Mouse (Mus musculus): Measurements from ENCODE around the gene Rbms3.

Gene Rbms3

DNA sequence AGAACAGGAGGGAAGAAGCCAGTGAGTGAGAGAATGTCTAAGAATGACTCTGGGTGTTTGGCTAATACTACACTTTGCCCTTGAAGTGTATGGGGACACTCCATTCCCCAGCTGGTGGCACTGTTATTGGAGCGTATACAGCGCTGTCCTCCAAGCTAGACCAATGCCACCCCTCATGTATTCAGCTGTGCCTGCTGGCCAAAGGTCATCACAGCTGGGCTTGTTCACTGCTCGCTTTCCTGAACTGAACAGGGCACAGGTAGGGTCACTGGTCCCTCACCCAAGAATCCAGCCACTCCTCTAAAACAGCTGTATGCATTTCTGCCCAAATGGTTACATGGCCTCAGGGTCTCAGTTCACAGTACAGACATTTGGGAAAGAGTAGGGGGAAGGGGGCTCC lies 253.9 kb downstream of the Rbms3 start:
- no peak for DNase-seq (ENCODE audit: low spot score in 2 of 2)

DNA sequence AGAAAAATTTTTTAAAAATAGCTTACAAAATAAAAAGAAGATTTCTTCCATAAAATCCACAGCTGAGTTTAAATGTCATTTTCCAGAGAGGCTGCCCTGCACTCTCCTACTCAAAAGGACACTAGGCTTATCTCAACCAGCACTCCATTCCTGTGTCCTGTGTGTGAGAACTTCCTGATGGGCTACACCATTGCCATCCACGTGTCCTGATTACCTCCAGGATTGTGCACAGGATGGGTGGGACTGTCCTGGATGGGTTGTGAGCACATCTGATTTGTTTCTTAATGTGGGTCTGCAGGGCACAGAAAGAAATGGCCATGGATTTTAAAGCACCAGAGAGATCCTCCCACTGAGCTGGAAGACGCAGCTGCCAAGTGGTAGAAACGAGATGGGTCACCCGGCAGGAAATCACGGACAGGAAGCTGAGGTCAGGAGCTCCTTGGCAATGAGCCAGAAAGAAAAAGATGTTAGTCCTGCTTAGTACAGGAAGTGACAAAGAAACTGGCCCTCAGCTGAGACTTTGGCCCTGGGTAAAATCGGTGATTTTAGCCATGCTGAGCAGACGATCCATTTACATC lies 256.5 kb downstream of the Rbms3 start:
- no peak for DNase-seq (ENCODE audit: low spot score in 2 of 2)

DNA sequence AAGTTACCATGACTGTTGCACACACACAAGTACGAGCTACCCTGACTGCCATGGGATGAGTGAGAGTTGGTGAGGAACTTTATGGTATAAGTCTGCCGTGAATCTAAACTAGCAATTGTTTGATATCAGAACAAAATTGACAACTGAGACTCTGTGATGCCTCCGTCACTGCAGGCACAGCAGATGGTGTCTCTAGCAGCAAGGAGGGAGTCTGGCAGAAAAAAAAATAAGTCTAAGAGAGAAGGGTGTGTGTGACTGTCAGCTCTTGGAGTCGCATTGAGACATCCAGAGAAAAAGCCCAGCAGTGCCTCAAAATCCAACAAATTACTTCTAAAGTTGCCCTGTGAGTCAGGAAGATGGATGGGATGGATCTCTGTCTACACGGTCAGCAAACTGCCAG lies 257.7 kb downstream of the Rbms3 start:
- DNase-seq (ENCODE audit: low spot score in 2 of 2): no peak

DNA sequence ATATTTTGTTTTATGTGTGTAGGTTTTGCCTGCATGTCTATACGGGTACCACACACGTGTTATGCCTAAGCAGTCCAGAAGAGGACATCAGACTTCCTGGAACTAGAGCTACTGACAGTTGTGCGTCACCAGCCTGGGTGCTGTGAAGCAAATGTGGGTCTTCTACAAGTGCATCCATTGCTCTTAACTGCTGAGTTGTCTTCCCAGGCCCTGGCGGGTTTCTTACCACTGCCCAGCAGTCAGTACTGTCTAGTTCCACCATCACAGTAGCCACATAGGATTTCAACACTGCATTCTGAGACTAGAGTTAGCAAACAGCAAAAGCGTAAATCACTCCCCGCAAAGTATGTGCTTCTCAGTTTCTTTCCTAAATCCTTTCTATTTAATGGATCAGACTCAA lies 259.6 kb downstream of the Rbms3 start:
- DNase-seq (ENCODE audit: low spot score in 2 of 2): no peak

DNA sequence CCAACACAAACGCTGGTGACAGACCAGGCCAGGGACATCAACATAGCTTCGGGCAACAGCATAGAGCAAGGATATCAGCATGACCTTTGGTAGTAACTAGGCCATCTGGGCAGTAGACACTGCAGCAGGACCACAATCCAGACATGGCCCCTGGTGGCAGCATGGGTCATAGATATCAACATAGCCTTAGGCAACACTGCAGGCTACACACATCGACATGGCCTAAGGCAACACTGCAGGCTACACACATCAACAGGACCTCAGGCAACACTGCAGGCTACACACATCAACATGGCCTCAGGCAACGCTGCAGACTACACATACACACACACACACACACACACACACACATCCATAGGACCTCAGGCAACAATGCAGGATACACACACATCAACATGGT lies 261.7 kb downstream of the Rbms3 start:
- no peak for DNase-seq (ENCODE audit: low spot score in 2 of 2)

DNA sequence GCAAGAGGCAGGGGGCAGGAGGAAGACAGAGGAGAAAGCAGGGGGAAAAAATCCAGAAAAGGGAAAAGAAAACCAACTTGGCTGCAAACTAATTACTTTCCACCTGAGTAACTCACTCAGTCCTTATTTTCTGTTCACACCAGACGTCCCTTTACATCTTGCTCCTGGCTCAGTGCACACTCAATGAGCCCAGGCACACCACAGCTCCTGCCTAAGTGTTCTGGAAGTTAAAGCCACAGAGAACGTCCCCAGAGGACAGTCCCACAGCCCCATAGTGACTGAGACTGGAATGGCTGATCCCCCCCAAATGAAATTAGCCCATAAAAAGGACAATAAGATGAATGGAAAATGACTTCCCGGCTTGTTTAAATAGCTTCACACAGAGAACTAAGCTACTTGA lies 265.1 kb downstream of the Rbms3 start:
- DNase-seq (ENCODE audit: low spot score in 2 of 2): no peak

DNA sequence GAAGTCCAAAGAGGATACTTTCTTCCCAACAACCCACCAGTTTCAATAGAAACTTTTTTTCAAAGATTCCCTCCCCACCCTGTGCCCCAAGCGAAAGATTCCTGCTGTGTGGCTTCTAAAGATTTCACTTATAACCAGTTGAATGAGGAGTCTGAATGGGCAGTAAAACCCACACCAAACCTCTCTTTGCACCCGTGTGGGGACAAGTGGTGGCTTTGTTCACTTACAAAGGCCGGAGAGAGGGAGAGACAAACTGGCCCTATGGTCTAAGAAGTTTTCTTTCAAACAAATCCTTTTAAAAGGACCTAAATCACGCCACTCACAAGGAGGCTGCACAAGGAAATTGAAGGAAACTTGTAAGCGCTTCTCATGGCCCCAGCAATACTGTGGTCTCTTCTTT lies 268.3 kb downstream of the Rbms3 start:
- DNase-seq (ENCODE audit: low spot score in 2 of 2): no peak

DNA sequence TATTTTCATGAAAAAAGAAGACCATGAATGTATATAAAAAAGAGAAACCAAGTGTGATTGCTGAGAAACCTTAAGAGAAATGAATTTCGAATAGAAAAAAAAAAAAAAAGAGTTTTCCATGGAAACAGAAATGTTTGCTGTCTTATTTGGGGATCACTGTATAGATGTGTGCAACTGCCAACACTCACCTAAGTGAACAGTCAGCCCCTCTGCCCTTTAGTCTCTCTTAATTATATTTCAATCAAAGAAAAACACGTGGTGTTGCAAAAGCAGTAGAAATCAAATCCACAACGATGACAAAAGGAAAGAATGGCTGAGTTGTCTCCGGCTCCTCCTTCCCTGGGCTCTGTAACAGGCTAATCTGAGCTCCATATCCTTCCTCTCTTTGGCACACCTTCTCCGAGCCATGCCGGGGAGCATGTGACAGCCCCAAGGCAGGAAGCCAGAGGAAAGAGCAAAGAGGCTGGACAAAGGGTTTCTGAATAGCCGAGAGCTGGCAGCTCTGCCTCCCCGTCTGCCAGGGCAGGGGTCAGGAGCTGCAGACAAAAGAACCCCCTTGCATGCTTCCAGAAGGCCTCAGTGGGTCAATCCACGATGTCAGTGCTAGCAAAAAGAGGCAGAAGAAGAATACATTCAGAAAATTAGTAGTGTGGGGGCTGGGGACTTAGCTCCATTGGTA lies 272.8 kb downstream of the Rbms3 start:
- DNase-seq (ENCODE audit: low spot score in 2 of 2): peak; percentile 47 to 56

DNA sequence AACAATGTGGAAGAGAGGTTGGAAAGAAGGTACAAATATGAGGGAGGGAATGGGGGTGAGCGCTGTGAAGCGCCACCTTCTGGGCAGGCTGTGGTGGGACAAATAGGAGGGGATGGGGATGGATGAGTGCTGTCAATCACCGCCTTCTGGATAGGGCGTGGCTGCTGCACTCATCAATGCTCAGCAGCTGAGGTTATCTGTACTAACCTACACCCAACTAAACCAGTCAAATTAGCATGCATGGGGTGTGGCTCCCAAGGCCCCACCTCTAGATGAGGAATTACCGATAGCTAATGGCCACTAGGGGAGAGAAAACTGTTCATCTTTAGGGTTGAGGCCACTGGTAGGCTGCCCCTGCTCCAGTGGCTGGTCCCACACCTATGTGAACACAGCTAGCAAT lies 274.2 kb downstream of the Rbms3 start:
- DNase-seq (ENCODE audit: low spot score in 2 of 2): no peak

DNA sequence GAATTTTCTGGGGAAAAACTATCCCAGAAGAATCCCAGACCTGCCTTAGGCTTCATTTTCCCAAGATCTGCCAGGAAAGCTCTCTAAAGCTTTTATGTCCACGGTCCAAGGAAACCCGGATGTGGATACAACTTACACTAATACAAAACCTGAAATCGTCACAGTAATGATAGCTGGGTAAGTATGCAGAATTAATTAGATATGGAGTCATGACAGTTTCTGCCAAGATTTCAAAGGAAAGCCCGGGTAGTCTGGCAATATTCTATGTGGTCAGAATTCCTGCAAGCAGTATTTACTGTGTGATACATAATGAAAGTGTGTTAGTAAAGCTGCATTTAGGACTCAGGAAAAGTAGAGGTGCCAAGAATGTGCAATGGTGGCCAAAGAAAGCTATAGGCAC lies 287.4 kb downstream of the Rbms3 start:
- no peak for DNase-seq (ENCODE audit: low spot score in 2 of 2)

DNA sequence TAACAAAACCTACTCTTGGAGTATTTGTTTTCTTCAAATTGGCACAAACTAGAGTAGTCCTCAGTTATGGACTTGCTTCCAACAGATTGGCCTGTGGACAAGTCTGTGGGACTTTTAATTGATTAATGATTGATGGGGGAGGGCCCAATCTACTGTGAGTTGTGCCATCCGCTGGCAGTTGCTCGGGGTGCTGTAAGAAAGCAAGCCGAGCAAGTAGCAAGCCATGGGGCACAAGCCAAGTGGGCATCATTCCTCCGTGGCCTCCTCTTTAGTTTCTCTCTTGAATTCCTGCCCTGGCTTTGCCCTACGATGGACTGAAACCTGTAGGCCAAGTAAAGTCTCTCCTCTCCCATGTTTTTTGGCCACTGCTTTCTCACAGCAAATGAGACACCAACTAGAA lies 299.0 kb downstream of the Rbms3 start:
- DNase-seq (ENCODE audit: low spot score in 2 of 2): no peak

DNA sequence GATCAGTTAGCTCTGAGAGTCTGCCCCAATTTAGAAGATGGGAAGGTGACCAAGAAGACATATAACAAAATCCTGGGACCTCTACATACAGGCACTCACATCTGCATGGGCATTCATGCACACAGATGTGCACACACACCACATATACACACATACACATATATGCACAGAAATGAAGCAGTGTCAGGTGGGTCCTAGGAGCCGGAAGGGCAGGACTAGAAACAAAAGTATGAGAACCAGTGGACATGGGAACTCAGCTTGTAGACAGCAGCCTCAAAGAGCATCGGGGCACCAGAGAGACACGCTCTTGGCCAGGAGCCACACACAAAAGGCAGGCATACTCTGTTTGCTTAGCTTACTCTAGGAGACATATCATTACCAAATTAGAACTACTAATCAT lies 310.4 kb downstream of the Rbms3 start:
- DNase-seq (ENCODE audit: low spot score in 2 of 2): no peak

DNA sequence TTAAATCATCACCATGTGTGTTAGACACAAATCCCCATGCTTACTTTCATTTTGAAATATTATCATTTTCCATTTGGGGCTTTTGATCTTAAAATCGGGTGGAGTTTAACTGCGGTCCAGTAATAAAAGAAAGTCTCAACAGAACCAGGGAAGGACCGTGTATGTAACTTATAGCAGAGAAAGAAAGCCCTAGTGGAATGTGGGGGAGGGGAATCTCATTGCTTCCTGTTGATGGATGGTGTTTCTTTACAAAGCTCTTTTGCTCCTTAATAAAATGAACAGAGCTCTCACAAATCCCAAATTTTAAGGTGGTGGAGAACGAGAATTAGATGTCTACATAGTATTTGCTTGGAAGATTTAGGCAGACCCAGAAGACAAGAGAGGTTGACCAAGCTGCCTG lies 311.3 kb downstream of the Rbms3 start:
- no peak for DNase-seq (ENCODE audit: low spot score in 2 of 2)

DNA sequence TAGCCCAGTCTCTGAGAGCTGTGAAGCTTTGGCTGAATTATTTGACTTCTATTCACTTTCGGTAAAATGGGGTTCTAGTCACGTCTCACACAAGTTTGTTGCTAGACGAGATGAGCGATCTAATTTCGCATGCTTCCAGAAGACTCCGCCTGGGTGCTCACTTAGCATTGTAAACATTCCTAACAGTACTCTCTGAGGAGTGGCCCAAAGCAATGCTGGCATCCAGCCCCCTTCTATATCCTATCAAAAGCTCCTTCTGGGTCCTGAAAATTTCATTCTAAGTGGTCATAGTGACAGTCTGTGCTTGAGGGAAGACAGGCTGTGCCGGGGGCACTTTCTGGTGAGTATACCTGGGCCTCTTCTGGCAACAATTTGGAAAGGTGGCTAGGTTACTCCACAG lies 312.5 kb downstream of the Rbms3 start:
- no peak for DNase-seq (ENCODE audit: low spot score in 2 of 2)

DNA sequence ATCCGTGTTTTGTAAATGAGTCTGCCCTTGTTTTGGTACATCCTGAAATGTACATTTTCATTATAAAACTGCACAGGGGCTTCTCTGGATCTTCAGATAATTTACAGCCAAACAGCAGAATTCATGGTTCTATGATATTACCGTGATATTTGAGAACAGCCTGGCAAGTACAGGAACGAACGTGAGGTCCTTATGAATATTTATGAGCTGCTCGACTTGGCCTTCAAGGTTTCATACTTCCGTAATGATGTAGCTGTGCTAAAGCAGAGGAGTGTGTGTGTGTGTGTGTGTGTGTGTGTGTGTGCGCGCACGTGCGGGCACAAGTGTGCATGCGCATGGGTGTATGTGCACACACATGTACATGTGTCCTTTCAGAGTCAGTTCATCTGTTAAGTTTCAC lies 316.1 kb downstream of the Rbms3 start:
- DNase-seq (ENCODE audit: low spot score in 2 of 2): no peak

DNA sequence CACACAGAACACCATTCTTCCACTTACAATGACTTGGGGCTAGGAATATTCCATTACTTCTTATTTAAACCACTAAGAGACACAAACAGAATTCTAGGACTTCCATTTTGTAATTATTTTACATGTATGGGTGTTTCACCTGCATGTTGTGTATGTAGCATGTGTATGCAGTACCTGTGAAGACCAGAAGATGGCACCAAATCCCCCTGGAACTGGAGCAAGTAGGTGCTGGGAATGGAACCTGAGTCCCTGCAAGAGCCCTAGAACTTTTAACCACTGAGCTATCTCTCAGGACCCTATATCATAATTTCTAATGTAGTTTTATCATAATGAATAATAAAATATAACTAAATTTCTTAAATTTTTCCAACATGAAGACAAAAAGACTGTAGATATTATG lies 319.9 kb downstream of the Rbms3 start:
- no peak for DNase-seq (ENCODE audit: low spot score in 2 of 2)

DNA sequence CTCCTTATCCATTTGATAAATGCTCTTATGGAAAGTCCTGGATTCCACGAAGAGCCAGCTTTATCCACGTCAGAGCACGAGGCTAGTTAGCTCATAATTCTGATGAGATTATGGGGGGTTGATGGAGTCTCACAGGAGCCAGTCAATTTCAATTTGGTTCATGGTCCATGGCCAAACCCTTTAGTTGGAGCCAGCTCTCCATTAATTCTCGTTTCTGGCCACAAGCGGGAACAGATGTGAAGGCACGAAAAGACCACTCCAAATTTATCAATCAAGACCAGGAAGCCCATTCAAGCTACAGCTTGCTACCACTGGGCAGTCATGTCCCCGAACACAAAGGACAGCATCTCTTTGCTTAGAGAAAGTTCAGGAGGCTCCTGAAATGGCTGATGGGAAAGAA lies 330.7 kb downstream of the Rbms3 start:
- no peak for DNase-seq (ENCODE audit: low spot score in 2 of 2)

DNA sequence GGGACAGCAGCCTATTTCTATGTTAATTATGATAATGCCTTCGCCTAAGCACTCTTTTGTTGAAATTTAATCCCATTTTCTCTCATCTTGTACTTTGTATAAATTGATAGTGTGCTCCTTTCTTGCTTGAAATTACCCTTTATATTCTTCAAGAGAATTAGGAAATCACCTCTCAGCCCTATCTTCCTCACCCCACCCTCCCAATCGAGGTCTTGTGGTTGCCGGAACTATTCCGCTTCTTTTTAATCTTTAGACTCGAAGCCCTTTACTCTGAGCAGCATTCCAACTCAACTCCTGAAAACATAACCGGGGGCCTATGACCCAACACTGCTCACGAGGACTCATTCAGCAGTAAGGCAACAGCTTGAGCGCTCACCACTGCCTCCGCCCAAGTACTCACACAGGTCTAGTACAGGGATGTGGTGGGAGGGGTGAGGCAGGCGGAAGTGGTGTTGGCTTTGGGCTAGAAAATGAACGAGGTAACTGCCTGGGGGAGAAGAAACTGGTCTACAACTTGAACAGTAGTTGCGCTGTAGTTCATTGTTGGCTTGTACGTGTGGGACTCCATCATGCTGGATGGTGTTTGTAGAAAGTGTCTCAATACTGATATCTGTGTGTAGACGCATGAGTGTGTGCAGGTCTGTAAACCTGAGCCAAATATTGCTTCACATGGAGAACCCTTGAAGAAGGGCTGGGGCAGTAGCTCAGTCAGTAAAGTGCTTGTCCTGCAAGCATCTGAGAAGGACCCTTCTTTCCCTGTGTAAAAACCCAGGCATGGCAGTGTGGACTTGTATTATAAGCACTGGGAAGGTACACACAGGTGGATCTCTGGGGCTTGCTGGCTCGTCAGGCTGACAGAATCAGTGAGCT lies 331.8 kb downstream of the Rbms3 start:
- DNase-seq (ENCODE audit: low spot score in 2 of 2): no peak

DNA sequence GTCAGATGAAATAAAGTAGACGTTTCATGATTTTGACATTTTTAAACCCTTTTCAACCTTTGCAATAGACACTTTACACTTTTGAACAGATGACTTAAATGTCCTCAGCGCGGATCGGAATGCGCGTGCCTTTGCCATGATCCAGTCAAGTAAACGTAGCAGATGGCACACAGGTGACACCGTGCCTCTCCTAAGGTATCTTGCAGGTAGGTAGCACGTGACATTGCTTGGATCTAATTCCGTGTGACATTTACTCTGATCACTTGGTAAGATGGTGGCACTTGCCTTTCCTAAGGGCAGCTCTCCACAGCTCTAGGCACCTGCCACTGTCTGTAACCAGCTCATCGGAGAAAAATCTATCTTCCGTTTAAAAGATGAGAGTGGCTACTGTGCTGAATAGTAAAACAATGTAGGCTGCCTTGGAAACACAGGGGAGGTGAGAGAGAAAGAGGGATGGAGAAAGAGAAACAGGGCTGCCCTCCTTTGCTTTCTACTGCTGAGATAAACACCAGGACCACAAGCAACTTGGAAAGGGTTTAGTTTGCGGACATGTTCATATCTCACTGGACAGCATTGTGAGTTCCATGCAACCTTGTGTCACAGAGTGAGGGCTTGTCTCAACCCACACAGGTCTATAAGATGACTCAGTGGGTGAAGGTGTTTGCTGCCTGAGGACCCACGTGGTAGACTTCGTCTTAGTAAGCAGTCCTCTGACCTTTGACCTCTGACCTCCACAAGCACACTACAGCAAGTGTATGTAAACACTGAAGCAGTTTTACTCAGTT lies 338.5 kb downstream of the Rbms3 start:
- DNase-seq (ENCODE audit: low spot score in 2 of 2): no peak

DNA sequence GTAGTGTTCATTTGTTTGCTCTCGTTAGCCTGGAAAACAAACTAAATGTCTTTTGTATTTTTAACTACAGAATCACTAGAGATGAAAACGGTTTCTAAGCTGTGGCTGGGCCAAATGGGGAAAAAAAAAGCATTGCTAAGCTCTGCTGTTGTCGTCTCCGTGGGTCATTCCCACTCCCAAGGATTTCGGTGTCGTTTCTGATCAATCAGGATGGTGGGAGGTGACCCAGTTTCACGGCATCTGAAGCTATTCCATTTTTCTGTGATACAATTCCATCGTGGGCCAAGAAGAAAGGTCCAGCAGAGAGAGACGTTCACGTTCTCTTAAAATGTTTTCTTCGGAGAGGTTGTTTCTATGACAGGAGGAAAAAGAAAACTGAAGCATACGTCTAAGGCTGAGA lies 354.9 kb downstream of the Rbms3 start:
- no peak for DNase-seq (ENCODE audit: low spot score in 2 of 2)

DNA sequence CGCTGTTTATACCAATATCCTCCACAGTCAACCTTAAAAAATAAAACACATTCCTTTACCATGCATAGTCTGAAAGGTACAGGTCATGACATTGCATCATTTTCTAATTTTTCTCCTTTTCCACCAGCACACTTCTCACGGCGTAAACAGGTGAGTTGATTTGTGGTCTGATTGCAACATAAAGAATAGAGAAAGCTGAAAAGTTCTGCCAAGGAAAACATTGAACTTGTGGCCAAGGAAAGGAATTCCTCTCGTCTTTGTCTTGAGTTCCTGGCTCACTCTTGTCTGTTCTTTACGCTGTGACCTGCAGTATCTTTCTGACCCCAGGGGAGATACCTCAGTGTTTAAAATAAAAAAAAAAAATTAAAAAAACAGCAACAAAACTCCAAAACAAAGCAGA lies 370.1 kb downstream of the Rbms3 start:
- DNase-seq (ENCODE audit: low spot score in 2 of 2): no peak

DNA sequence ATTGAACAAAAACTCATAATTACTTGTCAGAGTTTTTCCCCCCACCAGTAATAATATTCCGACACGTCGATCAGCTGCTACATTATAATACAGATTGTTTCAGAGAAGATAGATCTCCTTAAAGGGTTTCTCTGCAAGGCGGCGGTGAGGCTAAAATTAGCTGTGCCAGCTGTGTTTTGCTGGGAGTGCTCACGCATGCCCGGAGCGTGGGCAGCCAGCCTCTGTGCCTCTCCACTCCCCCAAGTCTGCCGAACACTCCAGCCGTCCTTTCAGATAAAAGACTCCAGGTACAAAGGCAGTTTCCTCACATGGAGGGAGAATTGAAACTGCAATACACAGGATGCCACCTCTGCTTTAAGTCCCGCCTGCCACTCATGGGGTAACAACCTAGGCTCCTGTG lies 376.4 kb downstream of the Rbms3 start:
- DNase-seq (ENCODE audit: low spot score in 2 of 2): peak; percentile 69 to 72

Data from right cerebral cortex, adult 2 months (tissue).